Mouse (Mus musculus) left cerebral cortex, postnatal 25 days (tissue): ENCODE measurements around the gene Gars. TPM values are rescaled to one million over a fixed set of nuclear protein-coding genes. Genes with fewer than 3 reads are reported as not detected.

ENCODE experiments used
- DNase-seq, 2 experiments: peaks; one replicate each; pipeline ENCODE4 v3.0.0; 2022; ENCODE audit warnings: low spot score in 2 of 2, mixed read lengths in 1 of 2
- intact Hi-C: fragments of 180-260 bp; cut with DNase I; formaldehyde crosslinking; loops from one replicate; pipeline ENCODE4 v1.15.1; 2025
- total RNA-seq, 2 experiments: library from RNA; stranded (reverse); gene quantifications; 2 replicates each; pipeline ENCODE4 v1.2.3; 2021

The Gars gene
- total RNA-seq, 2 experiments from 2014 or later, result 140 to 143 TPM

GRCm38 (mm10) chr6:55082261-55083051 is 44.6 kb downstream of the Gars start:
- intact Hi-C loops, result no loop called here
- peak in 1 of 2 experiments; percentile 14 for DNase-seq

DNA sequence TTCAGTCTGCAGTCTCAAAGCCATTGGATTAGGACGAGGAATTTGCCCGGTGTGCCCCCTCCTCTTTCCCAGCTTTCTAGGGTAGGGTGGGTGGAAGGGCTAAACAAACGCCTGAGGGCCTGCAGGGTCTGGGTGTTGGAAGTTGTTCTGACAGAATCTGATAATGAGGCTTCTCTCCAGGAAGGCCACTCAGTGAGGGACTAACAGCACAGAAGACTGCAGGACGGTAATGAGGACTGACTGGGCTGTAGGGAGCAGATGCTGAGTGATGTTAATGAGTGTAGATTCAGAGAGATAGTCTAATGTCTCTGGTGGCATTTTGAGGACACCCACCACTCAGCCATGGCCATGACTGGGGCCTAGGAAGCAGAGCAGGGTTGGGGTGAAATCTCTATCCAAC is 49.5 kb downstream of the Gars start:
- no peak for DNase-seq
- intact Hi-C loops, result no loop called here

- intact Hi-C loops, result loop anchor here (5.0 kb wide), 1 partner anchor 77 kb away; no protein-coding TSS in a partner anchor
- DNase-seq, result no peak
These were observed 52.8 kb downstream of the Gars start for GRCm38 (mm10) chr6:55090639-55091038.

DNA sequence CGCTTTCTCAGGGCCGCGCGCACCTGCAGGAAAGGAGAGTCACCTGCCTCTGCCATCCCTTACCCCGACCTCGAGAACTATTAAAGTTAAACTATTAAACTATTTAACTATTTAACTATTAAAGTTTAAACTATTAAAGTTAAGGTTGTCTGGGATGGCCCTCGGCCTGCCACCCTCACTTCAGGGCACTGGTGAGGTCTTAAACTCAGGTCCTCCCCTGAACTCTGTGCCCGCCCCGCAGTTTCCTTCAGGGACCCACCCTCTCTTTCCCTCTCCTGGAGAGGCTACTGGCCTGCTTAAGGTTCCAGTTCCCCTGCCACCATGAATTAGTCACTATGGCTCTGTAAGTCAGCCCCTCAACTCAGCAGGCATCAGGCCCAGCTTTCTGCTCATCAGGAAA is 53.6 kb downstream of the Gars start:
- DNase-seq, result no peak
- intact Hi-C loops, result loop anchor here (5.0 kb wide), 1 partner anchor 76 kb away; no protein-coding TSS in a partner anchor

DNA sequence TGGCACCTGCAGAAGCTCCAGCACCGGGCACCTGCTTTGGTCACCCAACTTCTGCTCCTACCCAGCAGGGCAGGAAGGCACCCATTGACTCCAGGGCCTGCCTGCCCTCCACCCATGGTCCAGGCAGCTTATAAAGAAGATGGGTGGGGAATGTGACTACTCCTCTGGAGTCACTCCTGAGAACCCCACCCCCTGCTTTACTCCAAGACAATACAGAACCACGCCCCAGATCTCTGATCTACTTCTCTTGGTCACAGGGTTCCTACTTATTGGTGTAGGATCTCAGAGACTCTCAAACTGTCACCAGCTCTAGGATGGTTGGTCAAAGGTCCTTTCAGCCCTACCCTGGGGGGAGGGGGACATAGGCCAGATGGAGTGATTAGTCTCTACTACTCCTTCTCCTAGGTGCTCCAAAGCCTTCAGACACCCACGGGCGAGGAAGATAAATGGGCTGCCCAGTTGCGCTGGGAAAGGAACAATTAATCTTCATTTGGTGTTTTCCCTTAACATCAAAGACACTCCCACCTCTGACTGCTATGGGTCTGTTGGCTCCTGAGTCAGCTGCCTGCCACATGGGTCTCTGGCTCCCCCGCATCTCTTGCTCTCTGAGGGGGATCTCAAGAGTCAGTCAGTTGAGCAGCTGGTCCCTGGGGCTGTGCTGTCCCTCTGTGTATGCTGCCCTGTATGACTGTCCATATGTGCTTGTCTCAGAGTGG is 55.8 kb downstream of the Gars start:
- DNase-seq, result no peak
- intact Hi-C loops, result loop anchor here (5.0 kb wide), 1 partner anchor 74 kb away; no protein-coding TSS in a partner anchor

GRCm38 (mm10) chr6:55098030-55098429 is 60.2 kb downstream of the Gars start:
- intact Hi-C loops, result no loop called here
- peak in 1 of 2 experiments; percentile 59 for DNase-seq

GRCm38 (mm10) chr6:55098603-55099002 is 60.8 kb downstream of the Gars start:
- peak in 1 of 2 experiments; percentile 24 for DNase-seq
- intact Hi-C loops, result no loop called here

- no peak for DNase-seq
- intact Hi-C loops, result no loop called here
These were observed 70.6 kb downstream of the Gars start for GRCm38 (mm10) chr6:55108358-55108757.

DNA sequence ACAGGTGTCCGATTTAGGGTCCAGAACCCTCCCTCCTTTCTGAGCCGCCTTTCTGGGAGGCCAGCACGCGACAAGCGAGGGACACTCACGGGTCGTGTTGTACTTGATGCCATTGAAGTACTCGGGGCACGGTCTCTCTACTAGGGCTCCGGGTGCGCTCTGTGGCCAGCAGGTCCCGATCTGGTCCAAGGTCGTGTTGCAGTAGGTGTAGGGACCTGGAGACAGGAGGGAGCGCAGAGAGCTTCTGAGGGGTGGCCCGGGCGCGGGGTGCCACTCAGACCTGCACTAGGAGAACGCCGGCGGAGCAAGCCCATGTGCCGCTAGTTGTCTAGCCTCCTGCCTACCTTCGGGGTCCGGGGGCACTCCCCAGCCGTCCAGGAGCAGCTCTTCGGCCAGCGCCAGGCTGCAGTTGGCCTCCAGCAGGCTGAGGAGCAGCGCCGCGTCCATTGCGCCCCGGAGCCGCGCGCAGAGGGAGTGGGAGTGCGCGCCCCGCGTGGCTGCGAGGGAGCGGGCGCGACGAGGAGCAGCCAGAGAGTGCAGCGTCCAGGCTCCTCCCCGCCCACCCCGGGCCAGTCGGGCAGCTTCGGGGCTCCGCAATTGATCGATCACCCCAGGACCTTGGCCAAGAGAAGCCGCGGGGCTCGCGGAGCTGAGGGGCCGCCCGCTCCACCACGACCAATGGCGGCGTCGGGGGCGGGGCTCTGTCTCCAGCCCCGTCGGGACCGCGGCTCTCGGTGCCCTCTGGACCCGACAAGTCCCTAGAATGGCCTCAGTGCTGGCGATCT is 79.7 kb downstream of the Gars start:
- DNase-seq, result no peak
- intact Hi-C loops, result no loop called here

DNA sequence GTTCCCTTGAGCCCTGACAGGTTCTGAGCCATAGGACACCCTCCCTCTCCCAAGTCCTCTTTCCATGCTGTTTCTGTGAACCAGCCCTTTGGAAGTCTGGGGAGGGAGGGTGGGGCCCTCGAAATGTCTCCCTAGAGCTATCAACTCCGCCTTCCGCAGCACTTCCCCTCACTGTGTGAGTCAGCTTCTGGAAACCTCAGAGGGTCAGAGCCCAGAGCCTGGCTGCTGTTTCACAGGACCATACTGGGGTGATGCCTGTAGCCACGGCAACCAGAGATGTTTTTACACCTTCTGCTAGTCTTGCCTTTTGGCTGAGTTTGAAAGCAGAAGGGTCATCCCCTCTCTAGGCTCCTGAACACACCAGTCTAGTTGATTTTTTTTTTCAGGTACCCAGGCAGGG is 85.2 kb downstream of the Gars start:
- DNase-seq, result no peak
- intact Hi-C loops, result no loop called here

DNA sequence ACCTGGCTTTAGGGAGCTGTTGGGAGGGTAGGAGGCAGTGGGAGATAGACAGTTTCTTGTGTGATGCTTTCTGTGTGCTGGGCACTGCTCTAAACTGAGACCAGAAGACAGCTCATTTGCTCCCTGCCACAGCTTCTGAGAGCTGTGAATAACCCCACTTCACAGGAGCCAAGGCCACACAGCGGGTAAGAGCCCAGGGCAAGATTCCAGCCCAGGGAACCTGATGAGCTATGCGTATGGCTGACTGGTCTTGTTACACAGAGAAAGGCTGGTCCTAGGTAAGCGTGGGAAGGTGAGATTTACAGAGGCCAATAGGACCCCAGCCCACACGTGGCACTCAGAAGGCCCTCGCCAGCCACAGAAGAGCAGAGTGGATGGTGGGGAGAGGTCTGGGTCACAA is 88.8 kb downstream of the Gars start:
- no peak for DNase-seq
- intact Hi-C loops, result no loop called here

DNA sequence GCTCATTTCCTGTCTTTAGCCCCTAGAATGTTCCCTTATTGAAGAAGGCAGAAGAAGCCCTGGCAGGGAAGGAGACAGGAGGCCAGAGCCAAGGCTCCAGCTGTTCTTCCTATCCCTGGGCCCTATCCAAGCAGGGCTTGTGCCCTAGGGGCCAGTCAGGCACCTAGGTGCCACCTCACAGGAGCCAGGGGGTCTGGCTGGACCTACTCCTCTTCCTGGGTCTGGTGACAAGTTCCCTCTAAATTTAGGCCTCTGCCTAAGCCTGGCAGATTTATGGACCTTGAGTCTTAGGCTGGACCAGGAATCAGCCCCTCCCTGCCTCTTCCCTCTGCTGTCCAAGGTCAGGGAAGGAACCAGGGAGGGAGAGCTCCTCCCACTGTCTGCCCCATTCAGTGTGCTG is 90.6 kb downstream of the Gars start:
- DNase-seq, result no peak
- intact Hi-C loops, result no loop called here

Other genes starting within 250 kb of the Gars start
- 10 to 100 TPM; 16.0 to 18.1 TPM for gene Znrf2, start 221.1 kb upstream of the Gars start, total RNA-seq
- 1 to 10 TPM; 3.2 to 3.8 TPM for gene Nod1, start 65.4 kb upstream of the Gars start, total RNA-seq
- 10 to 100 TPM; 25.9 to 31.7 TPM for gene Ggct, start 45.1 kb upstream of the Gars start, total RNA-seq
- 1 to 10 TPM; 2.6 to 3.1 TPM for gene Crhr2, start 95.0 kb downstream of the Gars start, total RNA-seq
- 1 to 10 TPM; 1.0 to 1.6 TPM for gene Inmt, start 137.0 kb downstream of the Gars start, total RNA-seq
- 10 to 100 TPM; 12.6 to 13.0 TPM for gene Mindy4, start 165.4 kb downstream of the Gars start, total RNA-seq